Mouse (Mus musculus): ENCODE measurements around the gene Wwtr1. TPM values are rescaled to one million over a fixed set of nuclear protein-coding genes. Genes with fewer than 3 reads are reported as not detected.
A peak's percentile ranks its signal among the peaks of the same experiment; 100 is the strongest.

Gene Wwtr1
- total RNA-seq, 1 experiment from 2014 or later = 46.8 TPM

DNA sequence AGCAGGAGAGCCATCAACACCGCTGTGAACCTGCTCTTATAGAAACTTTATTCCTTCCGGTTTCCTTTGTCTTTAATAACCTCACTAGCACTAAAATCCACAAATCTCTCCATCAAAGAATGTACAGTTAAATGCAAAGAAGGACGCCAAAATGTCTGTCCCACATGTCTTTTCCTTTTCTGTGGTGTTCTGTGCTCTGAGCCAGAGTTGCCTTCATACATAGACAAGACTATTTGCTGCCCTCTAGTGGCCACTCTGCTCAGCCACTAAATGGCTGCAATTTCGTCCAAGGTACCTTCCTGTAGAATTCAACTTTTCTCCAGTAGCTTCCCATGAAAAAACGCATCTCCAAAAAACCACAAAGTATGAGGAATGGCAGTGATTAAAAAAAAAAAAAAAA, 127.3 kb downstream of the Wwtr1 start:
- DNase-seq = peak; percentile 81

DNA sequence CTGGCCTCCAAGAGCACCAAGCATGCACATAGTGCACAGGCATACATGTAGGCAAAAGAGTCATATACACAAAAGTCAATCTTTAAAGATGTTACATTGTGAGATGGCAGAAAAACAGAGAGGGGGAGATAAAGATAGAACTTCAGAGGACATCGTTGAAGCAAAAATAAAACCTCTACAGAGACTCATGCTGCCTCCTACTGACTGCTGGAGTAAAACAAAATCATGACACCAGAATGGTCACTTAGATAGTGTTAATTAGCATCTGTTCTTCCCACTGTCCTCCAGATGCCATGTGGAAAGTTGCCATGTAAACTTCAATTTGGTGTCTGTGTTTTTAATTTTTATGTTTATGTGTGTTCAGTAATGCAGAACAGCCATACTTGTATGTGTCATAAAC, 127.8 kb downstream of the Wwtr1 start:
- DNase-seq = no peak

DNA sequence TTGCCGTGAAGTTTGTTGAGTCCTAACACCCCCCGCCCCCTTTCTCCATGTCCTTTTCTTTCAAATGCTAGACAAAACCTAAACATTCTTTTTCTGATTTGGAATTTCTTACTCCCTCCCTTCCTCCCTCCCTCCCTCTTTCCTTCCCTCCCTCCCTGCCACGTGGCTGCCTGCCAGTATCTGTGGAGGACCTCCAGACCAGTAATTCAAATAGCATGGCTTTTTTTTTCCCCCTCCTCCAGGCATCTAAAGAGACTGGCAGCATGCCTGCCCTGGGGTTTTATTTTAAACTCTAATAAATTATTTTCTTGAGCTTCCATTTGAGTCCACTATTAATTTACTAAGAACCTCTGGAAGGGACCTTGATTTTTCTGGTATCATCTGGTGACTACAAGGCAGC, 130.0 kb downstream of the Wwtr1 start:
- DNase-seq = peak; percentile 53

DNA sequence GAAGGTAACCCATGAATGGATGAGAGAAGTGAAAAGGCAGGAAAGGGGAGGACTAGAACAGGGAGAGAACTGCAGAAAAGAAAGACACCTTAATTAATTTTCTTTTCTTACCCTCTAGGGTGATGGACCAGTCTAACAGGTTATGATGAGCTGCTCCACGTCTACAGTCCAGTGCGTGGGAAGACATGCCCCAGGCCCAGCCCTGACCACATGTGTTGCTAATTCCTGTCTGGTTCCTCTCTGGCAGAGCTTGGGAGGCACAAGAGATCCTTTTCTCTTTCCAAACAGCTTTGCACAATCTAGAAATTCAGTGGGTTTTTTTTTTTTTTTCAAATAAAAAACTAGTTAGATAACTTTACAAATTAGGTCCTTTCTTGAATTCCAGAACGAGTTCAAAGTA, 134.8 kb downstream of the Wwtr1 start:
- no peak for DNase-seq

DNA sequence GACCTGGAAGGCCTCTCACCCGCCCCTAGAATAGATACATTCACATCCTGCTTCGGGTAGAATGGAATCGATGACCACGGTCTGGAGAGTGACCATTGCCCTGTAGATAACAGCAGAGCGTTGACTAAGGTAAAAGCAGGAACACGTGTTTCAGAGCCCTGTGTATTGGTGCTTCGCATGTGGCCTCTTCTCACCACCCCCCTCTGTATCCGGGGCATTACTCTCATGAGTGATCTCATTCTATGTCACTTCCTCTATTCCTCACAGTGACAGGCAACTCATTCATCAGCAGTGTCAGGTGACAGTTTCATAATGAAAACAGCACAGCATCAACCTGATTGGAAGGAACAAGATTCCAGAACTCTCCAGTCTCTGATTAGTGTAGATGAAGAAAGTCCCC, 140.3 kb downstream of the Wwtr1 start:
- no peak for DNase-seq

DNA sequence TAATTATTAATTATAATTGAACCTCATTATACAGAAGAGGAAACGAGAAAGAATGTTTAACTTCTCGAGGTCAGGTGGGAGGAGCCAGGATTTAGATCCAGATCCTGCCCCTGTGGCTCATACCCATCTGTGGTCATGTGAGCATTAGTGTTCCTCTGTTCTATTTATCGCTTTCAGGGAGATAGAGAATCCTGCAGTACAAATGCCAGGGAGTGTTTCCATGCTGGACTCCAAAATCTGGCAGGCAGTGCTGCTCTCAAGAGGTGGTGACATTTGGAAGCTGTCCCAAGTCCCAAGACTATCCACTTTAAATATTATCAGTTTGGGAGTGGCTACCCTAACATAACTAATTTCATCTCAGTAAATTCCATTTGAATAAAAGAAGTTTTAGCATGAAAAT, 144.0 kb downstream of the Wwtr1 start:
- DNase-seq = no peak

DNA sequence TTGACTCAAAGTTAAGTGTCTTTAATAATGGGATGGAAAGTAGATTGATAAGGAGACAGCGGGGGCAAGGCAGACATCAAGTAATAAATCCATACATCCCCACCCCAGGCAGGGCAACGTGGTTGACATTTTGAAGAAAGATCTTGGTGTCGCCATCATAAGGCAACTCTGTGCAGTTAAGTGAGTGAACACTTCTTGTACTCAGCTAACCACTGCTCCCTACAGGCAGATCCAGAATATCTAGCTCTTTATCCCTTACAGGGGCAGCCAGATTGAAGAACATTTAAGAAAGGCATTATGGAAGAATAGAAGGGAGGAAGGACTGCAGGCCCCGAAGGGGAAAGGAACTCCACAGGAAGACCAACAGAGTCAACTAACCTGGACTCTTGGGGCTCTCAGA, 146.2 kb downstream of the Wwtr1 start:
- DNase-seq = no peak

DNA sequence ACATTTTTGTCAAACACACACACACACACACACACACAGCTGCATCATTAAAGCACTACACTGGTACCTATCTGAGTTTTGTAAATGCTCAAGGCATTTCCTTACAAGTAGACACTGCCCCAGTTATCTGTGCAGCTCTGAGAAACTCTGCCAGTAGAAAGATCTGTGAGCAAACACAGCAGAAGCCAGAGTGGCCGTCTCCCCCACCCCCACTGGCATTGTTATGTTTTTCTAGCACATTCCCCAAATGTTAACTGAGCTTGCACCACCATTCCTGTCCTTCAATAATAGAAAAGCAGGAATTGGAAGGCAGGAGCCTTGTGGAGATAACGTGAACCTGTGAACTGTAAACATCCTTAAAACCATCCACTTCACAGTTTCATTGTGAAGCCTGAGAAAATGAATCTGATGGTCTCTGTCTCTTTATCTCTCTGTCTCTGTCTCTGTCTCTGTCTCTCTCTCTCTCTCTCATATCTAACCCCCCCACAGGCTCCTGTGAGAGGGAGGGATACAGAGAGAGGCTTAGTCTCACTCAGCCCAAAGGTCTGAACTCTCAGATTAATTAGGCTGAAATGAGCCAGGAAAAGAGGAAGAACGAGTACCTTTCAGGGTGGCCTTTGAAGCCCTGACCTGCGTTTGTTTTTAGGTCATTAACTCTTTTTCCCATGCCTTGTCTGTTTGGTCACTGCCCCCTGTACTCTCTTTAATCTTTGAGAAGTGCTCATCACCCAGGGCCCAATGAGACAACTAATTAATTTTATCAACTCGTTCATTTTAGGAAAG, 146.8 kb downstream of the Wwtr1 start:
- no peak for DNase-seq

DNA sequence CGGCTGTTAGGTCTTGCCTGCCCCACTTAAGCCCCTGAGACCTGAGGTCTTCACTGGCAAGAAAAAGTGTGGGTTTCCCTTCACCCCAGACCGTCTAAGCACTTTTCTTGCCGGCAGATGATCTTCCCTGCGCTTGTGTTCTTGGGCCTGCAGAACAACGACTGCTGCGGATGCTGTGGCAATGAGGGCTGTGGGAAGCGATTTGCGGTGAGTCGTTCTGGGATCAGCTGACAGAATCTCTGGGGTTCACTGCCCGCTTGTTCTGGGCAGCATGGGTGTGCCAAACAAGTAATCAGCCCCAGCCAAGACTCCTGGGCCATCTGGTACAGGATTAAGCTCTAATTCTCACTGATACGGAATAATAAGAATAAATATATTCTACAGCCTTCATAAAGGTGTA, 149.4 kb downstream of the Wwtr1 start:
- DNase-seq = no peak

DNA sequence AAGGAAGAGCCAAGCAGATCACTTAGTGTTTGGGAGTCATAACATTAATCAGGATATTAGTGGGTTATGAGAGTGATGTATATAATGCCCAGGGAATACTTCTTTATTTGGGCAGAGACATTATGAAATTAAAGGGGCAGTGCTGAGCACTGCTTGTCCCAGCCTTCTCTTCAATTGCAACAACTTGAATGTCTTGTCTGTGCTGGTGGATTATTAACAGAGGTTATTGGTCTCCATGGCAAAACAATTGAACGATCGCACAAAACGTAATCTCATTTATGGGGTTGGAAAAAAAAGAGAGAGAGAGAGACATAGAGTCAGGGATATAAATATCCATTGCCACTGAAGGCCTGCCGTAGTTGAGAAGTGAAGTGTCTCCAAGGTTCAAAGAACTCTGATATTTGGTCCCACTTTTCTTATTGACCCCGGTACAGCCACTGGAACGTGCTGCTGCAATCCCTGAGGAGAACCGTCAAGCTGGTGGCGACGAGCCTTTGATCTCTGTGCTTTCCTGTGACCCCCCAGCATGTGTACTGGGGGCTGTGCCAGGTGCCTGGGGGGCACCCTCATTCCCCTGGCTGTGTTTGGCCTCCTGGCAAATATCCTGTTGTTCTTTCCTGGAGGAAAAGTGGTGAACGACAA, 150.5 kb downstream of the Wwtr1 start, which contains the start of gene Tm4sf4:
Gene Tm4sf4, plus strand, starts transcription at position 226 of the 642 bp plus-strand sequence.
- DNase-seq = no peak

DNA sequence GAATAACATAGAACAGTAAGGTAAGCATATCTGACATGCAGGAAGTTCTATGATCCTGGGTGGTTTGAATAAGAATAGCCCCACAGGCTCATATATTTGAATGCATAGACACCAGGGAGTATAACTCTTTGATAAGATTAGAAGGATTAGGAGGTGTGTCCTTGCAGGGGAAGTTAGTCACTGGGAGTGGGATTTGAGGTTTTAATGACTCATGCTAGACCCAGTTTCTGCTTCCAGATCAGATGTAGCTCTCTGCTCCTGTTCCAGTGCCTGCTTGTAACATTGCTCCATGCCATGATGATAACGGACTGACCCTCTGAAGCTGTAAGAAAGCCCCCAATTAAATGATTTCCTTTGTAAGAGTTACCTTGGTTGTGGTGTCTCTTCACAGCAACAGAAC, 155.1 kb downstream of the Wwtr1 start:
- no peak for DNase-seq

DNA sequence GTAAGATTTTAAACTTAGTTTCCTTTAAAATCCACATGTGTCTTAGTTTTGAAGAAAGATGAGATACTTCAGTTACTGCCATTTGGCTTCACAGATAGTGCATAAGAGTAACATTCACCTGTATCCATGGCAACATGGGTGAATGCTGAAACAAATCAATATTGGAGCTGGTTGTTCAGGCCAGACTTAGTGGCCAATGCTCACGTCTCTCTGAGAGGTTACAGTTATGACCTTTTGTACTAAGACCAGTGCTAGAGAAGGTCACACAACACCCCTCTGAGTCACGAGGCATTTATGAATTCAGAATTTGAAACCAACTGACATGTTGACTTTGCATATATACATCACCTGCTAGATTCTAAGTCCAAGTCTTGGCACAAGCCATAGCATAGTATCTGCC, 155.5 kb downstream of the Wwtr1 start:
- no peak for DNase-seq

DNA sequence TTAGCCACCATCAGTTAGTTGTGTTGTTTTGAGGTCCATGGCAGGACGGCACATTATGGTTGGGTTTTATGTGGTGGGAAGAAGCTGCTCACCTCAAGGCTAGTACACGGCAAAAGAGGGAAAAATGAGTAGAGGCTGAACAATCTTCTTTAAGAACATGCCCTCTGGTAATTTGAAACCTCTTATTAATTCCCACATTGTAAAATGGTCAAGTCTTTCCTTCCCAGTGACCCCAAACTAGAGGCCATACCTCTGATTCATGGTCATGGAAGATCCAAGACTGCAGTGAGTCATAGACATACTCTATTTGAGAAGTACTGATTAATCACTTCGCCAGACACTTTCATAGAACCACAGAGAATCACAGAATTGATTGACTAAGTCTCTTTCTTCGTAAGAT, 164.2 kb downstream of the Wwtr1 start:
- DNase-seq = no peak

Small RNAs within 50 kb of the gene (microRNA-seq; reads per million reads assigned to microRNA genes)
- gene Mir6377 = 0 reads per million in 2 experiments

Other genes with a start within 250 kb of the Wwtr1 start
- 3.0 and 12.5 TPM in 2 replicates for gene Tm4sf4, start 150.6 kb downstream of the Wwtr1 start, total RNA-seq (2021)
- gene Commd2, start 75.8 kb upstream of the Wwtr1 start, total RNA-seq (2021) = 22.0 and 26.7 TPM in 2 replicates
- not detected in 2 replicates for gene Ankub1, start 116.9 kb upstream of the Wwtr1 start, total RNA-seq (2021)
- 61.9 and 68.1 TPM in 2 replicates for gene Rnf13, start 160.2 kb upstream of the Wwtr1 start, total RNA-seq (2021)

All from adrenal gland, postnatal 14 days (tissue).